Mouse (Mus musculus) neural tube, embryonic 10.5 days (tissue): ENCODE data around the gene Med21.
A peak's percentile ranks its signal among the peaks of the same experiment; 100 is the strongest.

ENCODE experiments used
- DNase-seq: peaks from one replicate; pipeline ENCODE4 v3.0.0-alpha.2; 2017; ENCODE audit warnings: low spot score; ENCODE audit errors: extremely low spot score

Gene Med21

DNA sequence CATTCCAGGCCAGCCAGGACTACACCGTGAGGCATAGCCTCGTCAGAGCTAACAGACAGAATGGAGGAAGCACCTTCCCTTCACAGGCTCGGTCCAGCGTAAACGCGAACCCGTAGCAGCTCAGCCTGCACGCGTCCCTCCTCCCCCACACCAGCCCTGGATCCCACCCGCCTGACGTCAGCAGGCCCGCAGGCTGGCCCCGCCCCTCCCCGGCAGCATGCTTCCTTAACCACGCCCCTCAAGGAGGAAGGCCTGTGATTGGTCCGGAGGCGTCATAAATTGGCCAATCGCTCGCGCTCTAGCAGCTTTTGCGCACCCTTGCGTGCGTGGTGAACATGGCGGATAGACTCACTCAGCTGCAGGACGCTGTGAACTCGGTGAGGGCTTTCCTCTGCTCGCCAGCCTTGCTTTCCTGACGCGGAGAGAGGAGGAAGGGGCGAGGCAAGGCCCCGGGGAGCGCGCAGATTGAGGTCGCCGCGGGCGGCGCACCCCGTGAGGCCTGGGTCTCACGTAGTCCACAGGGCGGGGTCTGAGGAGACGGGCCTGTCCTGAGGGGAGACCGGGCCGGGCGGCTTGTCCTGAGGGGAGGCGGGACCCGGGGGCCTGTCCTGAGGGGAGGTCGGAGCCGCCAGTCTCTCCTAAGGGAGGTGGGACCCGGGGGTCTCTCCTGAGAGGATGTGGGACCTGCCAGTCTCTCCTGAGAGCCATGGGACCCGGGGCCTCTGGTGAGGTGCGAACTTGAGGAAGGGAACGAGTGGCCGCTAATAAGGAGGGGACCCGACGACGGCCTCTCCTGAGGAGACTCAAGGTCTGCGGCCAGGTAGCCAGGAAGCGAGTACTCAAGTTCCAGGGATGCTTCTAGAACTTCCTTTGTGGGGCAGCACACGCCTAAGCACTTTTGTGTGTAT, at the start of gene Med21, which contains the start of gene Tm7sf3:
TSS of gene Med21 (plus strand) at position 272 of the 908 bp plus-strand sequence.
TSS of gene Tm7sf3 (minus strand) at position 549 of the 908 bp plus-strand sequence.
- peak; percentile 98 for DNase-seq

GRCm38 (mm10) chr6:146602601-146603000, 39.7 kb upstream of the Med21 start:
- no peak for DNase-seq

- DNase-seq: no peak
These were observed 38.7 kb upstream of the Med21 start for GRCm38 (mm10) chr6:146603651-146604050.

DNA sequence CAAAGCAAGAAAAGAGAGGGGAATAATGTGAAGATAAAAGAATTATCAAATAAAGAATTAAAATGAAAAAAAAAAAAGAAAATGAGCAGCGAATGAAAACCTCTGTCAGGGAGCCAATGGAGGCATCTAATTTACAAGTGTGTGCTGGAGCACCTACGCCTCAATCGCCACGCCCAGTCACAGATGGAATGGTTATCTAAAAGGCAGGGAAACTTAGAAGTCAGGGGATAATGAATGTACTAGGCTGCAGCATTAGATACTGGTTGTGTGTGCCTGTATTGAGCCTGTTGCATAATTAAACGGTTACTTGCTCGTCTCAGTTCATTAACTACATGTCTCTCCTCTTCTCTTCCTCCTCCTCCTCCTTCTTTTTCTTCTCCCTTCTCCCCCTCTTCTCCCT, 31.0 kb upstream of the Med21 start:
- no peak for DNase-seq

- no peak for DNase-seq
These were observed 30.4 kb upstream of the Med21 start for GRCm38 (mm10) chr6:146611897-146612296.

GRCm38 (mm10) chr6:146612736-146613135, 29.6 kb upstream of the Med21 start:
- DNase-seq: no peak

- DNase-seq: no peak
These were observed 28.4 kb upstream of the Med21 start for GRCm38 (mm10) chr6:146613907-146614306.

GRCm38 (mm10) chr6:146614541-146614940, 27.8 kb upstream of the Med21 start:
- no peak for DNase-seq

DNA sequence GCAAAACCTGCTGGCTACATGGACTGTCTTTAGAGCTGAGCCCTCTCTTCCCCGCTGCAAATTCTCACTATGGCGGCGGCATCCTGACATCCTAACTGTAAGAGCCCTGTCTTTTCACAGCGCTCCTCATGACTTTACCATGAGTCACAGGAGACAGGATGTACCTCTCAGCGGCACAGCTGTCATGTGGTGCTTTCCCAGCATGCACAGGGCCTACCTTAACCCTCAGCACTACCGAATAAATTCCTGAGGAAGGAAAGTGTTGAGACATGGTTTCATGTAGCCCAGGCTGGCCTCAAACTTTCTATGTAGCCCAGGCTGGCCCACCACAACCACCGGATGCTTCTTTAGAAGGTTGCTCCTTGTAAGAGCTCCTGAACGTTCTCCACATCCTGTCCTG, 26.5 kb upstream of the Med21 start:
- DNase-seq: no peak

DNA sequence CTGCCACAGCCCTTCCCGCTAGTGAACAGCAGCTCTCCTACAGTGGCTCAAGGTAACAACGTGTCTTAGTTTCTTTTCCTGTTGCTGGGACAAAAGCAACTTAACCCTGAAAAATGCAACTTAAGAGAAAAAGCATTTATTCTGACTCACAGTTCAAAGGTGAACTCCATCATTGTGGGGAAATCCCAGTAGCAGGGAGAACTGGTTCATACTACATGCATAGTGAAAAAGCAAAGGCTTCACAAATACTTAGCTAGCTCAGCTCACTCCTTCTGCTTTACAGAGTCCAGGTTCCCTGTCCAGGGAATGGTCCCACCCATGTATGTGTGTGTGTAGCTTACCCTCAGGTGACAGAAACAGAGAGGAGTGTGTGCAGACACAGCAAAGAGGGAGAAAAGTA, 25.7 kb upstream of the Med21 start:
- DNase-seq: no peak

GRCm38 (mm10) chr6:146628123-146628522, 14.2 kb upstream of the Med21 start:
- no peak for DNase-seq

GRCm38 (mm10) chr6:146629781-146630756, 12.3 kb upstream of the Med21 start:
- no peak for DNase-seq

DNA sequence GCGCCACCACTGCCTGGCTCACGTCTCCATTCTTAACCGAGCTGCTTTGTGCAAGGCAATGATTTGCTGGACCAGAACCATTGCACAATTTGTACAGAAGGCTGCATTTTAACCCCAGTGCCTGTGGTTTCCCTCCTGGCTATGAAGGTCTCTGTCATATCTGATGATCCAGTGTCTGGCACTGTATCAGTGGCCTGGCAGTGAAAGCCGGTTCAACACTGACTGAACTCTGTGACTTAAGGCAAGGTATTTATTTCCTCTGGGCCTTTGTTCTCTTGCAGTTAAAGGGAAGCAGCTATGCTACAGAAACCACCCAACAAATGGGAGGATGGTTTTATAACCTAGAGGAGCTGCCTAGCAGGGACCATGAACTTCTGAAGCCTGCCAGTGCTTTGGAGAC, 11.4 kb upstream of the Med21 start:
- no peak for DNase-seq

- DNase-seq: no peak
These were observed 10.5 kb upstream of the Med21 start for GRCm38 (mm10) chr6:146631847-146632246.

DNA sequence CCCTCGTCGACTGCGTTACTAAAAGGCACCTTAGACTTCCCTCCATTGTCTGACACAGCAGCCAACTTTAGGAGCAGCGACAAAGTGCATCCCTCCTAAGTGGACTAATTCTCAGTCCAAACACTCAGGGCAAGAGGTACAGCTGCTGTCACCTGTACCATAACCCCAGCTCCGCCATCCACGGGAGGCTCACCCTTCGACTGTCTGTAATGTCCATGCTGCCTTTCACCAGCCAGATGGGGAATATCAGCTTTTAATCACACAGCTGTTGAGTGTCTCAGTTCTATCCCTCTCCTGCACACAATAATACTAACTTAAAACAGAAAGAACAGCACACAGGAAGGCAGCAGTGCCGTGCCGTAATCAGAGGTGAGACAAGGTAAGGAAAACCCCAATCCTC, 9.9 kb upstream of the Med21 start:
- DNase-seq: no peak

- no peak for DNase-seq
These were observed 9.2 kb upstream of the Med21 start for GRCm38 (mm10) chr6:146633097-146633496.

- no peak for DNase-seq
These were observed 8.7 kb upstream of the Med21 start for GRCm38 (mm10) chr6:146633629-146634014.

GRCm38 (mm10) chr6:146634015-146634722, 8.2 kb upstream of the Med21 start:
- DNase-seq: peak; percentile 85

- no peak for DNase-seq
These were observed 7.4 kb upstream of the Med21 start for GRCm38 (mm10) chr6:146634759-146635606.

GRCm38 (mm10) chr6:146636482-146636881, 5.9 kb upstream of the Med21 start:
- no peak for DNase-seq
